Mouse (Mus musculus): Measurements from ENCODE around the gene Prcd. TPM values are rescaled to one million over a fixed set of nuclear protein-coding genes. Genes with fewer than 3 reads are reported as not detected.
"Not testable (repeated sequence)": the region's sequence is repeated elsewhere in the genome, so short reads cannot be mapped to it uniquely, and the experiment has no call there.

Gene Prcd
- polyA plus RNA-seq, 1 experiment from 2014 or later = 0.62 TPM

DNA sequence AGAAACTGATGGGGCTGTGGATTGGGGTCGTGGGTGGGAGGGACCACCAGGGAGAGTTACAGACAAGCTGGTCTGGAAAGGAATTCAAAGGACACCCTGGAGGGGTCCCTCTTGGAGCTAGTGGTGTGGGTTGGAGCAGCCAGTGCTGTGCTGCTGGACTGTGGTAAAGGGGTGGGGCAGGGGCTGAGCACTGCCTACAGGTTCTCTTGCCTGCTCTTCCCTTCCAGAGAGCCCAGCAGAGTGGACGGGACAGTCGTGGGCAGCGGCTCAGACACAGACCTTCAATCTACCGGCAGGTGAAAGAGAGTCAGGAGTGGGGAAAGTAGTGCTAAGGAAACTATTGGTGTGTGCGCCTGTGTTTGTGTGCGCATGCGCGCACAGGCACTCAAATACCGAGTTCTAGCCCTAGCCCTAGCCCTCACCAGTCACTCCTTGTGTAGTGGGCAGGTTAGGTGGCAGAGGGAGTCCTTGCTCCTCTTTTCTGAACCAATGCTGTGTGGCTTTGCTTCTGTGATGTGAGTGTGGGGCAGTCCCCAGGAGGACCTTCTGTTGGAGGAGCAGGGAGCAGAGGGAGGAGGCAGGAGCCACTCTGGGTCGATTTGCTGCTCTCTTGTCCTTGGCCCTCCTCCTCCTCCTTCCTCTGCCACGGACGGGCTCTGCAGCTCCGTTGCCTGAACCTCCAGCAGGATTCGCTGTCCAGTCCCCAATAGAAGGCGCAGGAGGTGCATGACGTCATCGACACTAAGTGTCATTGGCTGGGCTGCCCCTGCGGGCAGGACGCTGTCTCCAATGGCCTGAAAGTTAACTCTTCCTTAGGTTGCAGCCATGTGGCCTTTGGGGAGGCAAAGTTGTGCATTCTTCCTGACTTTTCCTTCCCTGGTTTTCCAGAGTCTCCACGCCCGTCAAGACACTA is 4.2 kb downstream of the Prcd start:
- peak overlapping the region; percentile 47 for H3K4me3 ChIP-seq
- peak overlapping the region; percentile 90 for H3K27ac ChIP-seq
- H3K27me3 ChIP-seq (ENCODE audit: poor library complexity, severe bottlenecking) = peaks cover 72% of the 10 kb centered on the region
- 10% methylated on average over 22 of the region's 22 CpGs for WGBS
- H3K36me3 ChIP-seq (replicated peaks) = no peaks in the 10 kb centered on the region
- peaks cover 68% of the 10 kb centered on the region for H3K4me1 ChIP-seq
- DNase-seq (ENCODE audit: extremely low spot score, low spot score) = peak; percentile 93
- H3K9me3 ChIP-seq = no peaks in the 10 kb centered on the region

DNA sequence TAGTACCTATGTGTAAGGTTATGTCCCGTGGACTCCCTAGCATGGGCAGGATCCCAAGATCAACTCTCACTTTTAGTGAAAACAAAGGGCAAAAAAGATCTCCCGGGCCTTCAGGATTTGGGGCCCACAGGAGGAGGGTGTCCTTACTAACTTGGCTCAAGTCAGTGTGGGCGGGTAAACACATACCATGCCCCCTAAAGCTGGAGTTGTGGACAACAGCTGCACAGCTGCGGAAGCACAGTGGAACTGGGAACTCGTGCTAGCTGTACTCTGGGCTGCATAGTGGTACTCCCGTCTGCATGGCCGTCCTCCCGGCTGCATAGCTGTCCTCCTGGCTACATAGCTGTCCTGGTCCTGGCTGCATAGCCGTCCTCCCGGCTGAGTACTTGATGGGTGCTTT is 4.9 kb downstream of the Prcd start:
- WGBS = 62% methylated on average over 10 of the region's 10 CpGs
- Histone ChIP-seq H3K9me3 (no peaks in the 10 kb centered on the region), H3K36me3 (replicated peaks) (no peaks in the 10 kb centered on the region), H3K27me3 (ENCODE audit: poor library complexity, severe bottlenecking) (peaks cover 72% of the 10 kb centered on the region), H3K4me3 (peak overlapping the region; percentile 47), H3K4me1 (peaks cover 68% of the 10 kb centered on the region), H3K27ac (peak overlapping the region; percentile 90)
- no peak for DNase-seq (ENCODE audit: extremely low spot score, low spot score)

DNA sequence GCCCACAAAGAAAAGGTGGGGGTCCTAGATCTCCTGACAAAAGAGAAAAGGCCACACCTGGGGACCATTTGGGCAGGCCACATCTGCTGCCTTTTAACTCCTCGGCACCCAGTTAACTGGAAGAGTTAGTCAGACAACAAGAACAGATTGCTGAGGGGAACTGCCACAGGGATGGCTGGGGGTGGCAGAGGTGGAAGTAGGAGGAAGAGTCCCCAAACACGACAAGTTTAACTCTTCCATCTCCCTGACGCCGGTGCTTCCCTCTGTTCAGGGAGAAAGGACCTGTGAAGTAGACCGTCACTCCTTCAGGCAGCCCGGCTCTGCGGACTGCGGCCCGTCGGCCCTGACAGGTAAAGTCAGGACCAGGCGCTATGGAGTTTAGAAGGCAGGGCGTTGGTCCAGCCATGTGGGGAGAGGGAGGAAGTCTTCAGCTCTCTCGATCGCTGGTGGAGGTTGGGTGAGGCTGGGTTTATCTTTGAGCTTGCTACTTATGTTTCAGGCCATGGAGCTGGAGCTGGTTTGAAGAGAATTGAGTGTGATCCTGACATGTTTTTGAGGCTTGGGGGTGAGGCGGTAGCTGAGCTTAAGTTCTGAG is 5.8 kb downstream of the Prcd start:
- H3K27ac ChIP-seq = peak overlapping the region; percentile 56
- no peak overlapping the region for H3K4me3 ChIP-seq
- H3K9me3 ChIP-seq = no peaks in the 10 kb centered on the region
- H3K4me1 ChIP-seq = peaks cover 67% of the 10 kb centered on the region
- no peaks in the 10 kb centered on the region for H3K36me3 ChIP-seq (replicated peaks)
- 83% methylated on average over 15 of the region's 15 CpGs for WGBS
- no peak for DNase-seq (ENCODE audit: extremely low spot score, low spot score)
- H3K27me3 ChIP-seq (ENCODE audit: poor library complexity, severe bottlenecking) = peaks cover 72% of the 10 kb centered on the region

DNA sequence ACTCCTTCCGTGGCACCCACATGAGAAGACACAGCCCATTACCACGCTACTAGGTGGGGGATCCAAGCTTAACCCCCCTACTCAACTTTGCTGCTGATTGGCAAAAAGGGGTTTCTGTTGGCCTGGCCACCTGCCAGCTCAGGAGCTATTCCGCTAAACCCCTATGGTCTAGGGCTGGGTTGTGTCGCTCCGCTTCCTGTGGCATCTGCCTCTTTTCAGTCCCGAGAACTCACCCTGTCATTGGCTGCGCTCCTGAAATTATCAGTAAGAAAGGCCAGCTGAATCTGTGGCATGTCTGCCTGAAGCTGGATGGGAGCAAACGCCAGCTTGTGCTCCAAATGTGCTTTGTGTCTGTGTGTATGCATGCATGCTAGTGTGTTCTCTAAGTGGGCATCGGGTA is 6.8 kb downstream of the Prcd start:
- H3K36me3 ChIP-seq (replicated peaks) = no peaks in the 10 kb centered on the region
- H3K27ac ChIP-seq = 0 out of 2 replicates have a peak overlapping the region, but pooled peaks have one; percentile 56
- peaks cover 64% of the 10 kb centered on the region for H3K27me3 ChIP-seq (ENCODE audit: poor library complexity, severe bottlenecking)
- H3K4me3 ChIP-seq = no peak overlapping the region
- WGBS = 86% methylated on average over 9 of the region's 9 CpGs
- DNase-seq (ENCODE audit: extremely low spot score, low spot score) = no peak
- H3K9me3 ChIP-seq = no peaks in the 10 kb centered on the region
- H3K4me1 ChIP-seq = peaks cover 68% of the 10 kb centered on the region

DNA sequence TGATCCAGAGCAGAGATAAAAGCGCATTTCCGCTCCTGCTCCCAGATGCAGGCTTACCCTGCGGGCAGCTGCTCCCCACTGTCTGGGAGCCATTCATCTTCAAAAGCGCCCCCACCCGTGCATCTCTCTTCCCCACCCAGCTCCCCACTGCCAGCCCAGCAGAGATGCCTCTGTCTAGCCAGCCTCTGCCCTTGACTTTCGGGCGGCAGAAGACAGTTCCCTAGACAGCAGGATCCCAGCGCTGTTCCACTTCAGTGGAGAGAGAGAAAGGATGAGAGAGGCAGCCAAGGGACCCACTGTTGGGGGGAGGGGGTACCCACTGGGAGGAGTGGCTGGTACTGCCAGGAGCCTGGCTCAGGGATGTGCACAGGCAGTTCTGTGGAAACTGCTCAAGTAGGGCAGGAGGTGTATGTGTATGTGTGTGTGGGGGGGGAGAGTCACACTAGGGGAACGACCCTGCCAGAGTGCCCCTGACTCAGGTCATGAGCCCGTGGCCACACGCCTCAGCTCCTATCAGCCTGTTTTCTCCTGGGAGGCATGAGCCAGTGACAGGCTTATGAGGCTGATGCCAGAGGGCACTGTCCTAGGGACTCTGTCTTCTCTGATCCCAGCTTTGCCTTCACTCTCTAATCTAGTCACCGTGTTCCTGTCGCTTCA is 8.1 kb downstream of the Prcd start:
- Histone ChIP-seq H3K9me3 (no peaks in the 10 kb centered on the region), H3K36me3 (replicated peaks) (no peaks in the 10 kb centered on the region), H3K27me3 (ENCODE audit: poor library complexity, severe bottlenecking) (peaks cover 53% of the 10 kb centered on the region), H3K4me3 (peak overlapping the region; percentile 1; the same call in 1 of the 2 replicates), H3K27ac (peak overlapping the region; percentile 64), H3K4me1 (peaks cover 72% of the 10 kb centered on the region)
- 32% methylated on average over 13 of the region's 13 CpGs for WGBS
- no peak for DNase-seq (ENCODE audit: extremely low spot score, low spot score)

DNA sequence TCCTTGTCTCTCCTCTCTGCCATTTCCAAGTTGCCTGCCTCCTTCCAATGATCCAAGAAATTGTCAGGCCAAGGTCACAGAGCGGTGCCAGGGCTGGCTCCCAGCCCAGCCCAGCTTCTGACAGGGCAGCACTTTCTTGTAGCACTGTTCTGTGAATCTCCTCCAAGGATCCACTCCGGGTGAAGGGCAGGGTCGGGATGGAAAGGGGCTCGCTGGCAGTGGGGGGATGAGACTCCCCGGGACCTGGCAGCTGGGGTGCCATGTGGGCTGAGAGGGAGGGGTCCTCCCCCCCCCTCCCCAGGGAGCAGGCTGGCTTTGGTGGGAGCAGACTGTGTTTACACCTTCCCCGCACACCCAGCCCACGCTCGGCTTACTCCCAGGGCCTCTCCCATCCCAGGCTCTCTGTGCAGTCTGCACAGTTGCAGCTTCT is 8.6 kb downstream of the Prcd start:
- 61% methylated on average over 8 of the region's 8 CpGs for WGBS
- peaks cover 67% of the 10 kb centered on the region for H3K4me1 ChIP-seq

DNA sequence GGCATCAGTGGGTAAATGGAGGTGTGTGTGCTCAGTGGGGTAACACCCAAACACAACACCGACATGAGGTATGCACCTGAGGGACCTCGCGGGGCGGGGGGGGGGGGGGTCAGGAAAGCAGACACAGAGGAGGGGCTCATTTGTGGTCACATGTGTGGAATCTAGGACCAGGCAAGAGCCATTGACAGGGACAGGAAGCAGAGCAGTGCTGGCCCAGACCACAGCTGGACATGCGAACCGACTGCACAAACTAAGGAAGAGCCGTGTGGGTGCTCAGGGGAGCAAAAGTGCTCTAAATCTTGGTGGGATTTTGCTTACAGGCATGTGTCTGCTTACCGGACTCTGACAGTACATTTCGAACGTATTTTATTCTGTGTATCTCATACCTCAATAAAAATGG is 12.0 kb downstream of the Prcd start:
- Histone ChIP-seq H3K9me3 (no peaks in the 10 kb centered on the region), H3K27ac (no peak overlapping the region), H3K36me3 (replicated peaks) (no peaks in the 10 kb centered on the region), H3K4me3 (no peak overlapping the region), H3K27me3 (ENCODE audit: poor library complexity, severe bottlenecking) (peaks cover 61% of the 10 kb centered on the region), H3K4me1 (peaks cover 70% of the 10 kb centered on the region)
- WGBS = 88% methylated on average over 10 of the region's 10 CpGs
- no peak for DNase-seq (ENCODE audit: extremely low spot score, low spot score)

More for the DNA sequence above, 8.6 kb downstream of the Prcd start:
- Histone ChIP-seq H3K36me3 (replicated peaks) (no peaks in the 10 kb centered on the region), H3K9me3 (no peaks in the 10 kb centered on the region), H3K27me3 (ENCODE audit: poor library complexity, severe bottlenecking) (peaks cover 53% of the 10 kb centered on the region), H3K4me3 (no peak overlapping the region), H3K27ac (peak overlapping the region; percentile 64)
- DNase-seq (ENCODE audit: extremely low spot score, low spot score) = no peak

DNA sequence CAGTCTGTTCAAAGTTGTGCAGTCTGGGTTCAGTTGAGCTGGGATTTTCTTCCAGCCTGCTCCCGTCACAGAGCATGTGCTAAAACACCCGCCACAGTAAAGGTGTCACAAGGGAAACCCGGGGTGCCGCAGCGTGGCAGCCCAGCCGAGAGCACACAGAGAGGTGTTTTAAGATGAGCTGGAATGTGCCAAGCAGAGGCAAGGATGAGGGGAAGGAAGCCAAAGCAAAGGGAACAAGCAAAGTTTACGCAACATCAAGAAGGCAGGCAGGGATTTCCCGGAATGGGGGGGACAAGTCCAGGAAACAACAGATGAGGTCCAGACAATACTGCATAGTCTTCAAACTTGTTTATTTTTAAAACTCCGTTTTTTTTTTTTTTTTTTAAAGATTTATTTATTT is 13.2 kb downstream of the Prcd start:
- Histone ChIP-seq H3K4me3 (no peak overlapping the region), H3K27me3 (ENCODE audit: poor library complexity, severe bottlenecking) (peaks cover 48% of the 10 kb centered on the region), H3K9me3 (no peaks in the 10 kb centered on the region), H3K4me1 (peaks cover 67% of the 10 kb centered on the region), H3K27ac (no peak overlapping the region), H3K36me3 (replicated peaks) (no peaks in the 10 kb centered on the region)
- WGBS = 83% methylated on average over 9 of the region's 9 CpGs
- no peak for DNase-seq (ENCODE audit: extremely low spot score, low spot score)

DNA sequence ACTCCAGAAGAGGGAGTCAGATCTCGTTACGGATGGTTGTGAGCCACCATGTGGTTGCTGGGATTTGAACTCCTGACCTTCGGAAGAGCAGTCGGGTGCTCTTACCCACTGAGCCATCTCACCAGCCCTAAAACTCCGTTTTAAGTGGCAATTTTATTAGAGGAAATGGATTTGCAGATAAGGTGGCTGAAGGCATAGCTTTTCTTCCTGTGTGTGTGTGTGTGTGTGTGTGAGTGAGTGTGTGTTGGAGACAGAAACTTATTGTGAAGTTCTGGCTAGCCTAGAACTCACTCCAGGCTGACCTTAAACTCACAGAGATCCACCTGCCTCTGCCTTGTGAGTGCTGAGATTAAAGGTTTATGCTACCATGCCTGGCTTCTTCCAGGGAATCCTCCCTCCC is 13.7 kb downstream of the Prcd start:
- H3K4me3 ChIP-seq; H3K36me3 ChIP-seq (replicated peaks); DNase-seq (ENCODE audit: extremely low spot score, low spot score); H3K9me3 ChIP-seq; H3K27ac ChIP-seq: not testable (repeated sequence)
- 90% methylated on average over 5 of the region's 5 CpGs for WGBS
- Histone ChIP-seq H3K27me3 (ENCODE audit: poor library complexity, severe bottlenecking) (peaks cover 43% of the 10 kb centered on the region), H3K4me1 (peaks cover 63% of the 10 kb centered on the region)

DNA sequence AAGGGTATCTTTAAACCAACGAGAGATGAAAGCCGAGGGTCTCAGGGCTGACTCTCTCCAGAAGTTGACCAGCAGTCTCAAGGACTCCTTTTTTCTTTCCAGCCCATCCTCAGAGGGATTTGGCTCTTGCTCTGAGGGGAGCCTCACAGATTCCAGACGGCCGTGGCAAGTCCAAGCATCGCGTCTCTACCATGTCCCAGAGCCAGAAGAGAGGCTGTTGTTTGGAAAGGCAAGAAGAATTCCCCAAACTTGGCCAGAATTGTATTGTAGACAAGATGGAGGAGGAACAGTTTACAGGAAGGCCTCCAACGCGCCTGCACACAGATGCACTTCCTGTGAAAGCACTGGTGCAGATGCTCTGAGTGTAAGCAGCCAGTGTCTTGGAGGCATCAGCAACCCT is 14.6 kb downstream of the Prcd start:
- 93% methylated on average over 8 of the region's 8 CpGs for whole genome bisulfite sequencing
- H3K4me1 ChIP-seq = peaks cover 62% of the 10 kb centered on the region
- peaks cover 34% of the 10 kb centered on the region for H3K27me3 ChIP-seq (ENCODE audit: poor library complexity, severe bottlenecking)

DNA sequence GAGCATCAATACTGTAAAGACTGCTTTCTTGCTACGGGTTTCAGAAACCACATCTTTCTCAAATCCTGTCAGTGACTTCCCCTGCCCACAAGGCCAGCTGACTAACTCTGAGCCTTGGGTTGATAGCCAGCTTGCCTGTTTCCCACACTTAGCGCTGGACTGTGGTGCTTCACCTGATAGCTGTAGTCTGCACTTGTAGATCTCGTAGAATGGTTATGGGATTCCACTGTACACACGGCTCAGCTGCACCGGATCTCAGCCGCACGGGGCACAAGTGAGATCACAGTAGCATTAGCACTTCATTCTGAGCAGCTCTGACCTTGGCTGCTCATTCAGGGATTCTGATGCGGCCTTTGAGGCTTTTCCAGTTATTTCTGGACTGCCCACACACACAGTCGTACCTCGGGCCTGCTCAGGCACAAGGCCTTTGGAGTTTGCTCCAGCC is 15.1 kb downstream of the Prcd start:
- peaks cover 10% of the 10 kb centered on the region for H3K36me3 ChIP-seq (replicated peaks)
- peak overlapping the region; percentile 17; the same call in 1 of the 2 replicates for H3K27ac ChIP-seq
- H3K27me3 ChIP-seq (ENCODE audit: poor library complexity, severe bottlenecking) = peaks cover 29% of the 10 kb centered on the region
- peaks cover 62% of the 10 kb centered on the region for H3K4me1 ChIP-seq
- H3K9me3 ChIP-seq = no peaks in the 10 kb centered on the region
- 87% methylated on average over 10 of the region's 10 CpGs for WGBS
- H3K4me3 ChIP-seq = no peak overlapping the region
- no peak for DNase-seq (ENCODE audit: extremely low spot score, low spot score)

More for the DNA sequence above, 14.6 kb downstream of the Prcd start:
- no peak for DNase-seq (ENCODE audit: extremely low spot score, low spot score)
- Histone ChIP-seq H3K36me3 (replicated peaks) (peaks cover 5% of the 10 kb centered on the region), H3K27ac (no peak overlapping the region), H3K9me3 (no peaks in the 10 kb centered on the region), H3K4me3 (no peak overlapping the region)

DNA sequence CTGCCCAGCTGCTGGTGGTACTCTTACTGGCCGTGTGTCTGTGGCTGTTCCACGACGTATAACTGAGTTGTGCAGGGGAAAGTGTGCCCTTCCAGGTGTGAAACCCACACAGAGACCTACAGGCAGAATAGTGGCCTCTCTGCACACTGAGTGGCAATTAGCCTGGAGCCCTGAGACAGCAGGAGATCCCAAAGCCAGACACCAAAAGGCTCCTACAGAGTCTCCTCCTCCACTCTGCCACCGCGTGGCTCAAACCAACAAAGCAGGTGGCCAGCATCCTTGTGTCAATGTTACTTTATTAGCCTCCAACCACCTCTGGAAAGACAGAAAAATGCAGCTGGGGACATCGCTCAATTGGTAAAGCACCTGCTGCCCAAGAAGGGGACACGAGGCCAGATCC is 15.5 kb downstream of the Prcd start:
- Histone ChIP-seq H3K27me3 (ENCODE audit: poor library complexity, severe bottlenecking) (peaks cover 25% of the 10 kb centered on the region), H3K4me1 (peaks cover 63% of the 10 kb centered on the region), H3K4me3 (no peak overlapping the region), H3K9me3 (no peaks in the 10 kb centered on the region), H3K27ac (peak overlapping the region; percentile 17; the same call in 1 of the 2 replicates), H3K36me3 (replicated peaks) (peaks cover 14% of the 10 kb centered on the region)
- no peak for DNase-seq (ENCODE audit: extremely low spot score, low spot score)
- 42% methylated on average over 7 of the region's 7 CpGs for WGBS
